Mouse (Mus musculus): ENCODE measurements around the gene Senp6.

- TF ChIP-seq CTCF (IDR thresholded peaks at IDR 0.05; ENCODE audit: control insufficient read depth, insufficient read depth, insufficient read length) (no peak), MYOG (IDR thresholded peaks at IDR 0.05; ENCODE audit: control insufficient read depth, extremely low read depth, insufficient read length) (no peak)
These were observed 22.7 kb downstream of the Senp6 start for GRCm38 (mm10) chr9:80089409-80089808.
